Mouse (Mus musculus): ENCODE results near the gene Tgfb2. TPM values are rescaled to one million over a fixed set of nuclear protein-coding genes. Genes with fewer than 3 reads are reported as not detected.

Gene Tgfb2
- total and polyA plus RNA-seq, 3 experiments, result 0.02 to 0.33 (median 0.30) TPM

- Histone ChIP-seq H3K4me3 (ENCODE audit: low read depth, low read length) (no peak overlapping the region), H3K36me3 (replicated peaks) (no peaks in the 10 kb centered on the region), H3K4me1 (ENCODE audit: insufficient read depth, low read depth, low read length) (no peaks in the 10 kb centered on the region), H3K27me3 (ENCODE audit: insufficient read depth, low read length) (no peaks in the 10 kb centered on the region), H3K9me3 (replicated peaks) (peaks cover 8% of the 10 kb centered on the region)
- ATAC-seq (ENCODE audit: extremely low read depth, insufficient number of reproducible peaks, low FRiP score, poor library complexity, severe bottlenecking), result no peak
- DNase-seq (ENCODE audit: low spot score), result no peak
- TF ChIP-seq POLR2AphosphoS5 (IDR thresholded peaks at IDR 0.05; ENCODE audit: insufficient replicate concordance, low read depth, low read length) (no peak), GATA1 (IDR thresholded peaks at IDR 0.05; ENCODE audit: borderline replicate concordance, low read length) (no peak), CTCF (IDR thresholded peaks at IDR 0.05; ENCODE audit: low read depth, low read length) (no peak), GATA2 (IDR thresholded peaks at IDR 0.05; ENCODE audit: borderline replicate concordance, low read depth, low read length) (no peak), TAL1 (conservative IDR thresholded peaks at IDR 0.05; ENCODE audit: low read depth, low read length) (no peak)
Measured at GRCm38 (mm10) chr1:186698583-186699338, 7.0 kb downstream of the Tgfb2 start.

GRCm38 (mm10) chr1:186696231-186696630 is 9.6 kb downstream of the Tgfb2 start:
- DNase-seq (ENCODE audit: low spot score) (no peak), ATAC-seq (ENCODE audit: extremely low read depth, insufficient number of reproducible peaks, low FRiP score, poor library complexity, severe bottlenecking) (no peak)
- Histone ChIP-seq H3K27me3 (ENCODE audit: insufficient read depth, low read length) (no peaks in the 10 kb centered on the region), H3K9me3 (replicated peaks) (peaks cover 8% of the 10 kb centered on the region), H3K4me3 (ENCODE audit: low read depth, low read length) (no peak overlapping the region), H3K4me1 (ENCODE audit: insufficient read depth, low read depth, low read length) (no peaks in the 10 kb centered on the region), H3K36me3 (replicated peaks) (no peaks in the 10 kb centered on the region)
- TF ChIP-seq CTCF (IDR thresholded peaks at IDR 0.05; ENCODE audit: low read depth, low read length) (no peak), GATA1 (IDR thresholded peaks at IDR 0.05; ENCODE audit: borderline replicate concordance, low read length) (no peak), POLR2AphosphoS5 (IDR thresholded peaks at IDR 0.05; ENCODE audit: insufficient replicate concordance, low read depth, low read length) (no peak), GATA2 (IDR thresholded peaks at IDR 0.05; ENCODE audit: borderline replicate concordance, low read depth, low read length) (no peak), TAL1 (conservative IDR thresholded peaks at IDR 0.05; ENCODE audit: low read depth, low read length) (no peak)

GRCm38 (mm10) chr1:186695361-186695760 is 10.4 kb downstream of the Tgfb2 start:
- Histone ChIP-seq H3K4me1 (ENCODE audit: insufficient read depth, low read depth, low read length) (no peaks in the 10 kb centered on the region), H3K4me3 (ENCODE audit: low read depth, low read length) (no peak overlapping the region), H3K9me3 (replicated peaks) (peaks cover 8% of the 10 kb centered on the region), H3K27me3 (ENCODE audit: insufficient read depth, low read length) (no peaks in the 10 kb centered on the region), H3K36me3 (replicated peaks) (no peaks in the 10 kb centered on the region)
- TF ChIP-seq TAL1 (conservative IDR thresholded peaks at IDR 0.05; ENCODE audit: low read depth, low read length), result no peak
- no peak for TF ChIP-seq POLR2AphosphoS5 (IDR thresholded peaks at IDR 0.05; ENCODE audit: insufficient replicate concordance, low read depth, low read length)
- no peak for TF ChIP-seq GATA2 (IDR thresholded peaks at IDR 0.05; ENCODE audit: borderline replicate concordance, low read depth, low read length)
- TF ChIP-seq GATA1 (IDR thresholded peaks at IDR 0.05; ENCODE audit: borderline replicate concordance, low read length), result no peak
- TF ChIP-seq CTCF (IDR thresholded peaks at IDR 0.05; ENCODE audit: low read depth, low read length), result no peak
- DNase-seq (ENCODE audit: low spot score), result no peak
- ATAC-seq (ENCODE audit: extremely low read depth, insufficient number of reproducible peaks, low FRiP score, poor library complexity, severe bottlenecking), result no peak

- H3K27me3 ChIP-seq (ENCODE audit: insufficient read depth, low read length), result no peaks in the 10 kb centered on the region
- H3K4me3 ChIP-seq (ENCODE audit: low read depth, low read length), result no peak overlapping the region
- no peaks in the 10 kb centered on the region for H3K4me1 ChIP-seq (ENCODE audit: insufficient read depth, low read depth, low read length)
- no peaks in the 10 kb centered on the region for H3K36me3 ChIP-seq (replicated peaks)
- DNase-seq (ENCODE audit: low spot score) (no peak), ATAC-seq (ENCODE audit: extremely low read depth, insufficient number of reproducible peaks, low FRiP score, poor library complexity, severe bottlenecking) (no peak)
- peaks cover 5% of the 10 kb centered on the region for H3K9me3 ChIP-seq (replicated peaks)
- no peak for TF ChIP-seq CTCF (IDR thresholded peaks at IDR 0.05; ENCODE audit: low read depth, low read length)
- TF ChIP-seq GATA2 (IDR thresholded peaks at IDR 0.05; ENCODE audit: borderline replicate concordance, low read depth, low read length), result no peak
- TF ChIP-seq POLR2AphosphoS5 (IDR thresholded peaks at IDR 0.05; ENCODE audit: insufficient replicate concordance, low read depth, low read length), result no peak
- no peak for TF ChIP-seq TAL1 (conservative IDR thresholded peaks at IDR 0.05; ENCODE audit: low read depth, low read length)
- no peak for TF ChIP-seq GATA1 (IDR thresholded peaks at IDR 0.05; ENCODE audit: borderline replicate concordance, low read length)
Measured at GRCm38 (mm10) chr1:186692370-186692769, 13.4 kb downstream of the Tgfb2 start.

- DNase-seq (ENCODE audit: low spot score) (no peak), ATAC-seq (ENCODE audit: extremely low read depth, insufficient number of reproducible peaks, low FRiP score, poor library complexity, severe bottlenecking) (no peak)
- Histone ChIP-seq H3K4me1 (ENCODE audit: insufficient read depth, low read depth, low read length) (no peaks in the 10 kb centered on the region), H3K4me3 (ENCODE audit: low read depth, low read length) (no peak overlapping the region), H3K27me3 (ENCODE audit: insufficient read depth, low read length) (no peaks in the 10 kb centered on the region), H3K9me3 (replicated peaks) (peaks cover 9% of the 10 kb centered on the region), H3K36me3 (replicated peaks) (no peaks in the 10 kb centered on the region)
- TF ChIP-seq GATA1 (IDR thresholded peaks at IDR 0.05; ENCODE audit: borderline replicate concordance, low read length) (no peak), POLR2AphosphoS5 (IDR thresholded peaks at IDR 0.05; ENCODE audit: insufficient replicate concordance, low read depth, low read length) (no peak), CTCF (IDR thresholded peaks at IDR 0.05; ENCODE audit: low read depth, low read length) (no peak), TAL1 (conservative IDR thresholded peaks at IDR 0.05; ENCODE audit: low read depth, low read length) (no peak), GATA2 (IDR thresholded peaks at IDR 0.05; ENCODE audit: borderline replicate concordance, low read depth, low read length) (no peak)
Measured at GRCm38 (mm10) chr1:186691708-186692107, 14.1 kb downstream of the Tgfb2 start.

- no peaks in the 10 kb centered on the region for H3K4me1 ChIP-seq (ENCODE audit: insufficient read depth, low read depth, low read length)
- peaks cover 14% of the 10 kb centered on the region for H3K9me3 ChIP-seq (replicated peaks)
- TF ChIP-seq GATA1 (IDR thresholded peaks at IDR 0.05; ENCODE audit: borderline replicate concordance, low read length) (no peak), GATA2 (IDR thresholded peaks at IDR 0.05; ENCODE audit: borderline replicate concordance, low read depth, low read length) (no peak), CTCF (IDR thresholded peaks at IDR 0.05; ENCODE audit: low read depth, low read length) (no peak), TAL1 (conservative IDR thresholded peaks at IDR 0.05; ENCODE audit: low read depth, low read length) (no peak), POLR2AphosphoS5 (IDR thresholded peaks at IDR 0.05; ENCODE audit: insufficient replicate concordance, low read depth, low read length) (no peak)
- no peaks in the 10 kb centered on the region for H3K27me3 ChIP-seq (ENCODE audit: insufficient read depth, low read length)
- no peaks in the 10 kb centered on the region for H3K36me3 ChIP-seq (replicated peaks)
- DNase-seq (ENCODE audit: low spot score) (no peak), ATAC-seq (ENCODE audit: extremely low read depth, insufficient number of reproducible peaks, low FRiP score, poor library complexity, severe bottlenecking) (no peak)
- no peak overlapping the region for H3K4me3 ChIP-seq (ENCODE audit: low read depth, low read length)
Measured at GRCm38 (mm10) chr1:186684041-186684440, 21.7 kb downstream of the Tgfb2 start.
